Mouse (Mus musculus) cerebellum, adult (tissue): ENCODE measurements around the gene Mgmt.

Experiments
- ATAC-seq: cut with Nextera tagmentation; 2 replicates; pipeline ENCODE4 v1.9.2; 2017; ENCODE audit warnings: mild to moderate bottlenecking, moderate library complexity, mixed read lengths; ENCODE audit not compliant: insufficient number of reproducible peaks, low FRiP score, low TSS enrichment

The Mgmt gene

GRCm38 (mm10) chr7:136894106-136894986, at the start of gene Mgmt:
Gene Mgmt, plus strand, starts transcription at chr7:136894614.
- ATAC-seq = peak; percentile 66

DNA sequence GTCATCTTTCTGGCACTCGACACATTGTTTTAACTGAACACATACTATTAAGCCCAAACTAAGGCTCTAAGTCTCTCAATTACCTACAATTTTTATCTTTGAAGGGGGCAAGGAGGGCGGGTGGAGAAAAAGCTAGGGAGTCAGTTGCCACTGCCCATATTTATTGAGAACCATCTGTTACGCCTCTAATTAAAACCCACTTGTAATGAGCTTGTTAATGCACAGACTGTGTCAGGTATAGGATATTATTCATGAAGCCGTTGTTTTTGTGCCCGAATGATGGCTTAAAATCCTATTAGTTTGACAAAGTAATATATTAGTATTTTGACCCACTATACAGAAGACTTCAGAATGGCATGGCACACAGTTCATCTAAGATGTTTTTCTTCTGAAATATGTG, 49.6 kb upstream of the Mgmt start:
- no peak for ATAC-seq

- ATAC-seq = no peak
Observed at GRCm38 (mm10) chr7:136845321-136845720, 49.1 kb upstream of the Mgmt start.

- ATAC-seq = no peak
Observed at GRCm38 (mm10) chr7:136846086-136846620, 48.3 kb upstream of the Mgmt start.

GRCm38 (mm10) chr7:136847601-136848000, 46.8 kb upstream of the Mgmt start:
- ATAC-seq = no peak

DNA sequence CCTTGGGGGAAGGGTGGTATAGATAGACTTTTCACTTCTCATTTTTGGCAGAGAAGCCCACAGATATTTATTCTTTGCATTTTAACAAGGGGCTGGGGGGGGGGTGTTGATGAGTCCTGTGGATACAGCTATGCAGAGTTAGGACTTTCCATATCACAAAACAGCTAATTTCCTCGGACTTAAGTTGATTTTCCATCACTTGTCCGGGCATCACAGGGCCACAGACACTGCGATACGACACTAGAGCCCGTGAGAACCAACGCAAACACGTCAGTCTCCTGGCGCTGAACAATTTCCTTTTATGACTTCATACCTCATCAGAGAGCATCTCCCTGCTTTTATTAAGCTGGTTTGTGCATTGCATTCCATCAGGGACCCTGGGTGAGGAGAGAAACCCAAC, 45.7 kb upstream of the Mgmt start:
- no peak for ATAC-seq

DNA sequence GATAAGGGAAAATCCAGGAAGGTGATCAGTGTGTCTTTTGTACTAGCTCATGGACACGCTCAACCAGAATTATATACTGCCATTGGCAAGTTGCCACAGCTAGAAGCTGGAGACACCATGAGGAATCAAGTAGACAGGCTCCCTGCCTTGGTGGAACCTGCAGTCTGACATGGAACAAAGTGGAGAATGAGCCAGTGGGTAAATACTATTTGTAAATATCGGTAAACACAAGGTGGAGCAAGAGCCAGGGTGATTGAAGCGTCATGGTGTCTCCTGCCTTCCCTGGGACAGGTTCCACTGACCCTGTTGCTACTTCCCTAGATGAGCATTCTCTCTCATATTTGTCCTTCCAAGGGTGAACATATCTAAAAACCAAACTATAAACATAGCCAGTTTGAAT, 44.6 kb upstream of the Mgmt start:
- no peak for ATAC-seq

DNA sequence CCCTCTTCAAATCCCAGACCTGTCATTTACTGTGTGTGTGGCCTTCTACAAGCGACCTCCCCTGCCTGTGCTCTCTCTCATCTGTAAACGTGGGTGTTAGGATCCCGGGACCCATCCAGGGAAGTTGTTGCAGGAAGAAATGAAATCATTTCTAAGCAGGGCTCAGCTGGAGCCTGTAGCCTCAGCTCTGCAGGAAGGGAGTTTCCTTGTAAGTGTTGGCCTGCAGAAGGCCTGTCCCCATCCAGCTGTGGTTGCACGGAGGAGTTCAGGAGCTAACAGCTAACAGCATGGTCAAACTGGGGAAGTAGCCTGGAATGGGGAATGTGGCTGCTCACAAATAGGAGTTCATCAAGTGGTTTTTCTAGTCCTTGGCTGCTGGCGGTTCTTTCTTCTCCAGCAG, 44.1 kb upstream of the Mgmt start:
- ATAC-seq = no peak

- ATAC-seq = no peak
Observed at GRCm38 (mm10) chr7:136851946-136852345, 42.5 kb upstream of the Mgmt start.

GRCm38 (mm10) chr7:136852721-136853120, 41.7 kb upstream of the Mgmt start:
- no peak for ATAC-seq

- ATAC-seq = no peak
Observed at GRCm38 (mm10) chr7:136864677-136865463, 29.5 kb upstream of the Mgmt start.

- ATAC-seq = no peak
Observed at GRCm38 (mm10) chr7:136865876-136866275, 28.5 kb upstream of the Mgmt start.

DNA sequence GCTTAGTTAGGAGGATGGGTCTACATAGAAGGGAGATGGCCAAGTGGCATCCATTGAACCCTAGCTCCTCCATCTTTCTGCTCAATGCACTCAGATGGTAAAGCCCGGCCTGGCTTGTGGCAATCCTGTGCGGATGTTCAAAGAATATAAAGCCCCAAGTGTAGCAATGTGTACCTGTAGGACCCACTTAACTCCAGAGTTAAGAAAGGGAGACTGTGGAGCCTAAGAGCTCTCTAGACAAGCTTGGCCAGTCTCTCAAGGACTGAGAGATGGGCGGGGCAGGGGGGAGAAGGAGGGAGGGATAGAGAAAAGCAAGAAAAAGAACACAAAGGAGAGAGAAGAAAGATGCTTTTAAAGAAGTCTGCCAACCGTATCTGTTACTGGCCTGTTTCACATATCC, 27.9 kb upstream of the Mgmt start:
- no peak for ATAC-seq

GRCm38 (mm10) chr7:136871535-136871934, 22.9 kb upstream of the Mgmt start:
- ATAC-seq = no peak

DNA sequence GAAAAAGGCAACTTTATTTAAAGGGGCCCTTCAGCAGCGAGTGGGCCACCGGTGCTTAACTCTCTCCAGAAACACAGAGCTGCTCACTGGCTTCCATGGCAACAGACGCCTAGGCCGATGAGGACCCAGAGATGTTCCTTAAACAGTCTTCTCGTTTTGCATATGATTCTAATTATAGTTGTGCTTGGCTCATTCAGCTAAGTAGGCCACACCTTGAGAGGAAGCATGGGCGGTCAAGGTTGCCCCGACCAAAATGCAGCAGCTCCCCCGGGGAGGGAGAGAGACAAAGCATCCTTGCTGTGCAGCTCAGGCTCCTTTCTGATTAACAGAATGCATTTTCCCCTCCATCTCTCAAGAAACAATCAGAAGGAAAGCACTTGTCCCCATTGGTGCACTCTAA, 22.4 kb upstream of the Mgmt start:
- no peak for ATAC-seq

GRCm38 (mm10) chr7:136874396-136874795, 20.0 kb upstream of the Mgmt start:
- no peak for ATAC-seq

- ATAC-seq = no peak
Observed at GRCm38 (mm10) chr7:136880386-136880785, 14.0 kb upstream of the Mgmt start.

DNA sequence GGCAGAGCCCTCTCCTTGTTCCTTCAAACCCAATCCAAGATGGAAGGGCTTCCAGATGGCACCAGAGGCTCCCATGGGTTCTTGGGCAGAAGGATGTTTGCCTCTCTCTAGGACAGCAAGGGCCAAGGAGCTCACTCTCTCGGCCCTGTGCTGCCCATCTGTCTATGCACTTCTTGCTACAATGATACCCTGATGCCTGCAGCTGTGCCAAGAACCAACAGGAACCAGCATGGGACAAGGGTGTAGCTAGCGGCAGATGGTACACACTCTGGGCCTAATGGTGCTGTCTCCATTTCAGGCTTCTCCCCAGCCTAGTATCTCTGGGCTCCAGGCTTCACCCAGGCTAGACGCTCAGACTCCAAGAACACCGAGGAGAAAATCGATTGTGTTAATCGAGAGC, 6.3 kb upstream of the Mgmt start:
- ATAC-seq = no peak

DNA sequence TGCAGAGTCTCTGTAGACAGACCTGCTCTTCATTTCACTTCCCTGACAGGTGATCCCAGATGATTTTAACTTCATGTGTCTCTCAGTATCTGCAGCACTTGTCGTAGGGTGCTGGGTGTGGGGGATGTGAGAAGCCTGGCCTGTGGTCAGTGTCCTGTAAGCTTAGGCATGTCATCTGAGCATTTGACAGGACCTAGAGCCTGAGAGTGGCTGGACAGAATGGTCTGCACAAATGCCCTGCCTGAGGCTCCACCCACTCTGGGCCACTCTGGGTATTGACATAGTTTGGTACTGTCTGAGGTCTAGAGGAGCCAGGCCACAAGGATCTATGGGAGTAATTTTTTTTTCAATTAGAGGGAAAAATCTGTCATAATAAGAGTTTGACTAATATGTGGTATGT, 942 bp downstream of the Mgmt start:
- ATAC-seq = no peak

- no peak for ATAC-seq
Observed at GRCm38 (mm10) chr7:136895851-136896250, 1.4 kb downstream of the Mgmt start.

DNA sequence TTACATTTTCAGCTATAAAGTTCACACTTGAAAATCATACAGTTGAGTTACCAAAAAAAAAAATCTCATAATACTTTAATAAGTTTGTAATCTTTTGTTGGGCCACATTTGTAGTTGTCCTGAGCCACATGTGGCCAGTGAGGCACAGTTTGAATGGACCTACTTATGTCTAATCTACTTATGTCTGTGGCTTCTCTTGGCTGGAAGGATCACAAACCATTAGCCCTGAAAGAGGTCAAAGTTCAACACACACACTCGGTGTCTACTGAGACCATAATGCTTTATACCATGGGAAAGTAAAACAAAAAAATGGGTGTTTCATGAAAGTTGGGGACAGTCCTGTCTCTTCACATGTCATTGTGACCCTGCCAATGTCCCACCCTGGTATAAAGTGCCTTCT, 3.1 kb downstream of the Mgmt start:
- no peak for ATAC-seq
